Mouse (Mus musculus): ENCODE data around the gene Tmem161b.
"Not testable (repeated sequence)": the region's sequence is repeated elsewhere in the genome, so short reads cannot be mapped to it uniquely, and the experiment has no call there.

Gene Tmem161b

DNA sequence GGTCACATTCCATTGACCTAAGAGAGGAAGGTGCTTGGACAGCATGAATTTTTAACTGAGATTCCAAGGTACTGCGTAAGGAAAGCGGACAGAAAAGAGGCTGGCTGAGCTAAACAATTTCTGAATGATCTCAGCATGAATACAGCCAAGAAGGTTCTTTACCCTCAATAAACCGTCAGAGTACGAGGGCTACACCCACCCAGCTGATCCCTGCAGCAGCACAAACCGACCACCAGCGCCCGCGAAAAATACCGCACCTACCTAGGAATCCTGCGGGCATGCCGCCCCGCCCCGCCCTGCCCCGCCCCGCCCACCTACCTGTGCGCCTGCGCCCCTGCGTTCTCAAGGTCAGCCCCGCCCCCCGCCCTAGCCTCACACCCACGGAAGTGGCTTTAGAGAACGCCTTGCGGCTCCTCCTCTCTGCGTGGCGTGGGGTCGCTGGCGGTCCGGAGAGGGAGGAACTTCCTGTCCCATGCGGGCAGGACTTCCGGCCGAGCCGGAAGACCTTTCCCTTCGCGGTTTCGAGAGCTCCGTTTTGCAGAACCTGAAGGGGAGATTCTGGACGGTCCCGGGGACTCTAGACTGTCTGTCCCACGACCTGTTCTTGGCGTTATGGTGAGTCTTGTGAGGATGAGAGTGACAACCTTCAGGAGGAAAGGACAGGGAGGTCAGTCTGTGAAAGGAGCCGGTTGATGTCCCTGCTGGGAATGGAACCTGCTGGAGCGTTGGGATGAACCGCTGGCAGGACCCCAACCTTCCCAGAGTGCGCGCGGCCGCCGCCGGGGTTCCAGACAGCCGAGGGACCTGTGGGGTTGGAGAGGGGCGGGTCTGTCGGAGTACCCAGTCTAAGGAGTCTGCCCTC, at the start of gene Tmem161b:
Gene Tmem161b, plus strand, starts transcription at position 477 of the 862 bp plus-strand sequence.
- in situ Hi-C loops (cut with MboI; ENCODE audit: unreplicated experiment in 2 of 2), result loop anchor here in 1 of 2 experiments (25.0 kb wide), 1 partner anchor 1815 kb away; the partner anchor contains the start of gene Cox7c

DNA sequence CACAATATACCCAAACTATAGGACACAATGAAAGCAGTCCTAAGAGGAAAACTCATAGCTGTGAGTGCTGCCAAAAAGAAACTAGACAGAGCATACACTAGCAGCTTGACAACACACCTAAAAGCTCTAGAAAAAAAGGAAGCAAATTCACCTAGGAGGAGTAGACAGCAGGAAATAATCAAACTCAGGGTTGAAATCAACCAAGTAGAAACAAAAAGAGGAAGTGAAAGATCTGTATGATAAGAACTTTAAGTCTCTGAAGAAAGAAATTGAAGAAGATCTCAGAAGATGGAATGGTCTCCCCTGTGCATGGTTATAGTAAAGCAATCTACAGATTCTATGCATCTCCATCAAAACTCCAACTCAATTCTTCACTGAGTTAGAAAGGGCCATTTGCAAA, 36.3 kb upstream of the Tmem161b start:
- in situ Hi-C loops (cut with MboI; ENCODE audit: unreplicated experiment in 2 of 2), result not testable (repeated sequence)

DNA sequence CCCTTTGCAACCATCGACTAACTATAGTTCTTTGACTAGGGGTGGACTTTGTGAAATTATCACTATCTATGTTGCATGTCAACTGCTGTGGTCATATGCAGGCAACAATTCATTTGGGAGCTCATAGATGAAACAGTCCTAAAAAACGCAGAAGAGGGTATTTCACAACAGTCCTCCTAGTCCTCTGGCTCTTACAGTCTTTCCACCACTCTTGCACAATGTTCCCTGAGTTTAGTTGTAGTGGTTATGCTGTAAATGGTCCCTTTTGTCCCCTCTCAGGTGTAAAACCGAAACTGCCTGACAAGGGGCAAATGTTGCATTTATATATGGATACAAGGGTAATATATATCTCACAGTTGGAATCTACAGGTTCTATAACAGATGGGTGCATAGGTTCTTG, 29.4 kb upstream of the Tmem161b start:
- in situ Hi-C loops (cut with MboI; ENCODE audit: unreplicated experiment in 2 of 2), result no loop called here

DNA sequence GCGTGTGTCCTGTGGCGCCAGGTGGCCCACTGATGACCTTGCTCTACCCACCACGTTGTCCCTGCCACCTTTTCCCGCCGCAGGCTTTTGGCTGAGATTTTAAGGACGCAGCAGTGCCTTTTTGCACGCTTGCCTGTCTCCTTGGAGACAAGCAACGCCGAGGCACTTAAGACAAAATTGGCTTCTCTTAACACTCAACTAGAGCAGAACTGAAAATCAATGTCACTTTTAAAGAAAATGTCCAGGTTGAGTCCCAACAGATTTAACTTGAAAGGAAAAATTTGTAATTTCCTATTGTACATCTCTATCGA, 541 bp downstream of the Tmem161b start:
- in situ Hi-C loops (cut with MboI; ENCODE audit: unreplicated experiment in 2 of 2), result loop anchor here in 1 of 2 experiments (25.0 kb wide), 1 partner anchor 1815 kb away; the partner anchor contains the start of gene Cox7c

DNA sequence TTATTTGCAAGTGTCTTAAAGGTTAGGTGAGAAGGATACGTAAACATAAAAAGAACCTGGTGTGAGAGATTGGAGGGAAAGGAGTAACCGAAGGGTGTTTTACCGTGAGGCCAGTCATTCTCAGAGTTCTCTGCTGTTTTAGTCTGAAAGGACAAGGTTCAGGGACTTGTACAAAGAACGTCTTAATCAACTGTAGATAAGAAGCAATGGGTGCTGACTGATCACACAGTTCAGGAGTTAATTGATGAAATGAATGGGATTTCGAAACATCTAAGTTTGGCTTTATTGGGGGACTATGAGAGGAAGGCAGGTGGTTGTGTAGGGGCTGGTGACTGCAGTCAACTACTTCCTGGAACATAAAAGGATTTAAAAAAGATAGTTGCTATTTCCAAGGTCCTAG, 922 bp downstream of the Tmem161b start:
- in situ Hi-C loops (cut with MboI; ENCODE audit: unreplicated experiment in 2 of 2), result loop anchor here in 1 of 2 experiments (25.0 kb wide), 1 partner anchor 1814 kb away; the partner anchor contains the start of gene Cox7c

DNA sequence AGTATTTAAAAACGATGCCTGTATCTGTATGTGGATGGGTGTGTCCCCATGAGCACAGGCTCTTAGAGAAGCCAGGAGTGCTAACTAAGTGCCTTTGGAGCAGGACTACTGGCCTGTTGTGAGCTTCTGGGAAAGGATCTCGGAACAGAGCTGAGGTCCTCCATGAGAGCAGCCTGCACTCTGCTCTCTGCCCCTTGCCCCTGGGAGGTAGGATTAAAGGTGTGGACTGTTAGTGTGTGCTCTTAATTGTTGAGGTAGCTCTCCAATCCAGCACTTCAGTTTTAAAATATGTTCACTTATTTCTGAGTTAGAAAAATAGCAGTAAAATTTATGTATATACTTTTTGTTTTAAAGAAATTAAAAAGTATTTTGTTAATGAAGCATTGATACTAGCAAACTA, 11.9 kb downstream of the Tmem161b start:
- in situ Hi-C loops (cut with MboI; ENCODE audit: unreplicated experiment in 2 of 2), result no loop called here

DNA sequence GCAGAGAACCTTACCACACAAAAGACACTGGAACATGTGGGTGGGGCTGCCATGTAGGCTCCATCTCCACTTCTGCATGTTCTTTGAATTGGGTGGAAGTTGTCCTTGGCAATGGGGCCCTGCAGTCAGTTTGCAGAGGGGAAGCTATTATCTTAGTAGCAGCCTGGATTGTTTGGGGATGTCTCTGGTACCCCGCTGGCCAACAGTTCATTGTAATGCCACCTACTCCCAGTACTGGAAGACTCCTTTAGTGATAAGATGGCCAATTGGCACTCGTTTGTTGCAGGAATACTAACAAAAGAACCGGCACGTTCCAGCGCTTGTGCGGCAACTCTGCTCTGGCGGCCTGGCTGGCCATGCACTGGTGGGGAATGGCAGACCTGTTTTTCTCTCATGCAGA, 14.7 kb downstream of the Tmem161b start:
- in situ Hi-C loops (cut with MboI; ENCODE audit: unreplicated experiment in 2 of 2), result no loop called here

DNA sequence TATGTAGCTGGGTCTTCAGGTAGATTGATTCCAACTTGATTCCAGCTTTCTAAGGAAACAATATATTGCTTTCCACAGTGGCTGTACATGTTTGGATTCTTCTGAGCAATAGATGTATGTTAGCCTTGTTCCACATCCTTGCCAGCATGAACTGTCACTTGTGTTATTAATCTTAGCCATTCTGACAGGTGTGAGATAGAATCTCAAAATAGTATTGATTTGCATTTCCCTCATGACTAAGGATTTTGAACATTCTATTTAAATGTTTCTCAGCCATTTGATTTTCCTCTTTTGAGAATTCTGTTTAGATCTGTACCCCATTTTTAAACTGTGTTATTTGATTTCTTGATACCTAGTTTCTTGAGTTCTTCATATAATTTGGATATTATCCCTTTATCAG, 16.1 kb downstream of the Tmem161b start:
- in situ Hi-C loops (cut with MboI; ENCODE audit: unreplicated experiment in 2 of 2), result no loop called here

DNA sequence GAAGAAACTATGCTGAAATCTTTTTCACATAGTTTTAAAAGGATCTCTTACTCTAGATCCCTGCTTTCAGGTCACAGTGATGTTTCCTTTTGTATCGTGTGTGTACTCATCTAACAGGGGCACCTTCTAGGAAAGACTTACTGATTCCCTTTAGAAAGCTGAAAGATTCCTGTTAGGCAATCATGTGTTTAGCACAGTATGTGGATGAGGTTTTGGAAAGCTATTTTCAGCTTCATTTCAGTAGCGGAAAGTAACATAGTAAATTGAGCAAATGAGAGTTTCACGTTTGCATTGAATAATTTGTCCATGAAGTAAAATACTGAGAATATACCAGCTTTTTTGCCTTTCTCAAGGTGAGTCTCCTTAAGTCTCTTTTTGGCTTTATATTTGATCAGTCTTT, 26.0 kb downstream of the Tmem161b start:
- in situ Hi-C loops (cut with MboI; ENCODE audit: unreplicated experiment in 2 of 2), result no loop called here

DNA sequence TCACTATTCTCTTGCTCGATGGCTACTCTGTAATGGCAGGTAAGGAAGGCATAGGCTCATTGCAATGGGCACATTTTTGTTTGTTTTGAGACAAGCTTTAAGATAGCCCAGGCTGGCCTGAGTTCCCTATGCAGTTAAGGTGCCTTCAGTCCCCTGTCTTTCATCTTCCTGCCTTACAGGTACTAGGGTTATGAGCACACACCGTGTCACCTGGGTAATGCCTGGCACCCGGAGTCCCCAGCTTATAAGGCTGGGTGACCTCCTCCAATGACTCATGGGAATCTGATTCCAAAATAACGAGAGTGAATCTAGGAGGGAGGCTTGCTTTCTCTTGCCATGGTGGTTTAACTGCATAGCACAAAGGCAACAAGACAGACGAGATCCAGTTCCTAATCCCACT, 29.2 kb downstream of the Tmem161b start:
- in situ Hi-C loops (cut with MboI; ENCODE audit: unreplicated experiment in 2 of 2), result no loop called here

DNA sequence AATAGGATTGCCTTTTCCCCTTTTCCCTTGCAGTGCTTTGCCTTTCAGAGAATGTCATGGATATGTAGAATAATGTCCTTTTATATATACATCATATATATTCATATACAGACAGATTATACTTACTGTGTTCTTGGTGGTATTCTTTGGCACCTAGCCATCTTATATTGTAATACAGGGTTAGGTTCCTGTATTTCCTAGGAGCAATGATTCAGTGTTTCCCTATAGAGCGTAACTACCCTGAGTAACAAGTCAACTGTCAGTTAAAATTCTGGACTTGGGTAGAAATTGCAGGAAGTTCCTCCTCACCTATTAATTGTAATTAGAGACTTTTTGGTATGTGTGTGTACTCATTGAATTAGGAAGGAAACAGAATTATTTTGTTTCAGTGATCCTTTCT, 33.0 kb downstream of the Tmem161b start:
- in situ Hi-C loops (cut with MboI; ENCODE audit: unreplicated experiment in 2 of 2), result no loop called here

DNA sequence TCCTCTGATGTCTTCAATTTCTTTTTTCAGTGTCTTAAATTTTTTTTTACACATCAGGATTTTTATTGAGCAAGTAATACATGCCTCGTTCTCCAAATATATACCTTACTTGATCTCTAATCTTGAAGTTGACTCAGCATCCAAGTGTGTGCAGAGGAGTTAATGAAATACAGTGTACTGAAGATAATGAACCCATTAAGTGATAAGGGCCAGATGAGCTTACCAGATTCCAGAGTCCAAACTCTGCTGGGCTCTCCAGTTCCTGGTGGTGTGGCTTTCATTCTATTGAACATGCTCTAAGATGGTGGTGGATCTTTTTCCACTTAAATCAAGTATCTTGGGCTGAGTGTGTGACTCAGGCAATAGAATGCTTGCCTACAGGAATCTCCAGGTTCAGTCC, 42.3 kb downstream of the Tmem161b start:
- in situ Hi-C loops (cut with MboI; ENCODE audit: unreplicated experiment in 2 of 2), result not testable (repeated sequence)

DNA sequence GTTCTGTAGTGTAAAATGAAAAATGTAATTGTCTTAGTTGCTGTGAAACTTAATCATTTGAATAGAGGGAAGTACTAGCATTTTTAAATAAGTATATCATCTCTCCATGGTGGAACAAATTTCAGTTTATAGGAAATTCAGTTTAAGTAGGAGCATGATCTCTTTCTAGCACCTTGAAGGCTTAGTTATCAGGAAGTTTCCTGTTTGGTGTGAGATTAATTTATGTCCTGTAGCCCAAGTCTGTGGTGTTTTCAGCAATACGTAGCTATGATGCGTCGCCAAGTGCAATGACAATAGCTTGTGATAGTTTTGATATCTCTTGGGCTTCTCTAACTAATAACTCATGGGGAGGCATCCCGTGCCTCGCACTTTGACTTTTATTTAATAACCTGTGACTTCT, 54.1 kb downstream of the Tmem161b start:
- in situ Hi-C loops (cut with MboI; ENCODE audit: unreplicated experiment in 2 of 2), result no loop called here

DNA sequence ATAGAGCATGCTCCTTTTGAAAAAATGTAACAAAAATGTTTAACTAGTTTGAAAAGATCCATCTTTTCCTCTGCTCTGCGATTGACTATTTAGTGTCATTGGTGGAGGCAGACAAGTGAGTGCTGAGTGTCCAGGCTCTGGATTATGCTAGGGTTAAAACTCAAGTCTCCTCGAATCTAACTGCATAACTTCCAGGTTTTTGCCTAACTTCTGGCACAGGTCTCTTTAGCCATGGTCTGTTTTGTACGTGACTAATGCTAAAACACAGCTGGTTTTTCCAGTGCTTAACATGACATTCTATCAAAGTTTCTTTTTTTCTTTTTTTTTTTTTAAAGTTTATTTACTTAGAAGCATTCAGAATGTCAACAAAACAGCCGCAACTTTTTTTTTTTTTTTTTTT, 58.3 kb downstream of the Tmem161b start:
- in situ Hi-C loops (cut with MboI; ENCODE audit: unreplicated experiment in 2 of 2), result no loop called here

DNA sequence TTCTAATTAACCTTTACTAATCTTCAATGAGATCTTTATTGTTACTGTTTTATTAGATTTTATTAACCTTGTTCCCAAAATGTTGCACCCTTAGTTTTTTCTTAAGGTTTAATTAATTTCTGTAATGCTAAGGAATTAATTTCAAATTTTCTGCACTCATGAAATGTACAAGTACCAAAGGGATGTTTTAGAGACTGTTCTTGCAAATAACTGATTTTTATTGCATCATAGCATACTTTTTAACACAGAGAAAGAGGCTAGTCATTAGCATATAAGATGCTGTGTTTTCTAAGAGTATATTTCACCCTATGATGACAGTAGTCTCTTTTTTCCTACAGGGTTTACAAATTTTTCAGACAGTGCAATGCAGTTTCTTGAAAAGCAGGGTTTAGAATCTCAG, 60.9 kb downstream of the Tmem161b start:
- in situ Hi-C loops (cut with MboI; ENCODE audit: unreplicated experiment in 2 of 2), result no loop called here

DNA sequence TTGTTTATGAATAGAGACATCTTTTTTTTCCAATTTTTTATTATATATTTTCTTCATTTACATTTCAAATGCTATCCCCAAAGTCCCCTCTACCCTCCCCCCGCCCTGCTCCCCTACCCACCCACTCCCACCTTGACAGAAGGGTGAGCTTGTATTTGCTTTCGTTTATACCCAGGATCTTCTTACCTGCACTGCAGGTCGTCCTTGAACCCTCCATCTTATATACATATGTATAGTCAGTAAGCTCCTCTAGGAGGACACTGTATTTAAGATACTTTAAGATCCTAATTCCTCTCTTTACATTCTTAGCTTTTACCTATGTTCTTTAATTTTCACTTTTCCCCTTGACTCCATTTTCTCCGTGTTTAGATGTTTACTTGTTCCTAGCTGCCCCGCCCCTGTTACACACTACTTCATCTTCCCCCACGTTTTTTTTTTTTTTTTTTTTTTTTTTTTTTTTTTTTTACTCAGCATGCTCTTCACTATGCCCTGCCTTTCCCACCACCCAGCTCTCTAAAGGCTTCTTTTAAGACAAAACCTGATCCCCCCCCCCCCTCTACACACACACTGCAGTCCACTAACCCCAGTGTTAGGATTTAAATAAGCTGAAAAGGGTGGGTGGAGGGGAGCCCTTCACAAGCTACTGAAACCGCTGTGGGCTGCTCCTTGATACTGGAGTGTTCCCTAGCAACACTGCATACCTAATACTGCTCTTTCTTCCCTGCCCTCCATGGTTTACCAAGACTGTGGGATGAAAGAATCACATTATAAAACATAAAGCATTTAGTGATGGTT, 62.9 kb downstream of the Tmem161b start:
- in situ Hi-C loops (cut with MboI; ENCODE audit: unreplicated experiment in 2 of 2), result no loop called here

DNA sequence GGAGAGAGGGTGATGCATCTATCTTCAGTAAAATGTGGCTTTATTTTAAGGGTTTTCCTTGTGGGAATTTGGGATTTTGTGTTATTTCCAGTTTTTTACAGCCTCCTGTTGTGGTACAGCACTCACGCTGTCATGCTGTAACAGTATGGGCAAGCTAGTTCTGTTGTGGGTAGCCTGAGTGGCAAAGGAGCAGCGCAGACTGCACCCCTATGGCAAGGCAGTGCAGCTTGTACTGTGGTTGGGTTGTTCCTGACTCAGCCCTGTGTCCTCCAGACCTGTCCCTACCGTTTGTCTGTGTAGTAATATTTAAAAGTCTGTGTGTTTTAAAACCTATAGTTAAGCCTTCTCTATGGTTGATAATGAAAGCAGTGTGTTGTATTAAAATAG, 63.5 kb downstream of the Tmem161b start:
- in situ Hi-C loops (cut with MboI; ENCODE audit: unreplicated experiment in 2 of 2), result no loop called here

DNA sequence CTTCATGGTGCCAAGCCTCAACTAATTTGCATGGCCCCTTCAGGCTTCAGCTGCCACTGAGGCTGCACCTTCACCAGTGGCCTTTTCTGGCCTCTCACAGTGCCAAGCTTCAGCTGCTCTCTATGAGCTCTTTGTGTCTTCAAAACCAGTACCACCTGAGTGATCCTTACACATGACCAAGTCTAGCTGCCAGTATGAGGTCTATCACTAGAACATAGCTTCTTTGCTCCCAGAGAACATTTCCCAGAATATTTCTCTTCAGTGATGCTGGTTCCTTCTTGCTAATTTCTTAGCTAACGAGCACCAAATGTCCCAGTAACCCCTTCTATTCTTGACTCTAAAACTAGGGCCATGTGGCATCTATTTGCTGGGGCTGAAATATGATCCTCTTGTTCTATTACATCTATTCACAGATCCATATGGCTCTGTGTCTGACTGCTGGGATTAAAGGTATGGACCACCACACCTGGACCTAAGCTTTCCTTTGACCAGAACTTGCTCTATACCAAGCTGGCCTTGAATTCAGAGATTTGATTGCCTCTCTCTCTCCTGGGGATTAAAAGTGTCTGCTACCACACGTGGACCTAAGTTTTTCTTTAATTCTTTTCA, 77.5 kb downstream of the Tmem161b start:
- in situ Hi-C loops (cut with MboI; ENCODE audit: unreplicated experiment in 2 of 2), result no loop called here

DNA sequence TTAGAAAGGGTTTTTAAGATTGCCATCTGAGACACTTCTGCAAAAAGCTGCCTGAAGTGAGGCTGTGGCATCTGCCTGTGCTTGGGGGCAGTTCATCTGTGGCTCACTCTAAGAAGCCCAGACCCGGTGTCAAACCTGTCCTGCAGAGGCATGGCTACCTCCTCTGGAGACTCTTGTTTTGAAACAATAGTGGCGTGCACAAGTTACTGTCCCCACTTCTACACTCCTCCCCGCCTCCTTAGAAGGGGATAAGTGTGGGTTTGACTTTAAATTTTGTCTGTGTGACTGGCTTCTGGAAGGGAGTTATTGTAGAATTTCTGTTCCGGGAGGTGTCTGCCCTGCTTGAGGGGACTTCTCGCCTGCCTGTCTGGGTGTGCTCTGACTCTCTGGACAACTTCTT, 121.2 kb downstream of the Tmem161b start:
- in situ Hi-C loops (cut with MboI; ENCODE audit: unreplicated experiment in 2 of 2), result loop anchor here in 1 of 2 experiments (10.0 kb wide), 1 partner anchor 412 kb away; no protein-coding TSS in a partner anchor

DNA sequence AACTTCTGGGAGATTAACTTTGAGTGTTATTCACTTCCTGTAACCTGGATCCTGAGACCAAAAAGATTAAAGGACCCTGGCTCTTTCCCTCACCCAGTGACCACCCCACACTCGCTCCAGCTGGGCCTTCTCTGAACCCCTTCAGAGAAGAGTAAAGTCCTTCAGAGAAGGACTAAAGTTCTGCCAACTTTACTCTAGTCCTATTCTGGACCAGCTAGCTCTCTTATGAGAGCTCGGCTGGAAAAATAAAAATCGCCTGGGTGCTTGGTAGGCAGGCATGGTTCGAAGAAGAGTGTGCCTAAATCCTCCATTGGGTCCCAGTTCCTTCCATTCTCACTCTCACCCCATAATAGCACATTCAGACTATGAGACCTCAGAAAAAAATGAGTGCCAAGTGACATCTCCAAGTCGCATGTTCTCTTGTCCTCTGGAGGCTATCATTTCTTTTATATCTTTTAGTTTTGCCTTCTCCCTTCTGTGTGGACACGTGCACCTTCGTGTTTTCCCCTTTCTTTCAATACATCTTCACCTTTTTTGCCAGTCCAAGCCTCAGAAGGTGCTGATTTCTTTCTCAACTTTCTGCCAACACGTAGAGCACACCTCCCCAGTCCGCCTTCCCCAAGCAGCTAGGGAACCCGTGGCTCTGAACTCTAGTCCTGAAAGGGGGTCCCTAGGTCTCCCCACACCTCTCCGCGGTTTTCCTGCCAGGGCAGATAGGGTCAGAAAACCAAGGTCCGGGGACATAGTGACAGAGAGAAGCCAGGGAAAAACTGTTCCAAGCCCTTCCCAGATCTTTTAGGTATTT, 121.8 kb downstream of the Tmem161b start:
- in situ Hi-C loops (cut with MboI; ENCODE audit: unreplicated experiment in 2 of 2), result loop anchor here in 1 of 2 experiments (10.0 kb wide), 1 partner anchor 411 kb away; no protein-coding TSS in a partner anchor
